Mouse (Mus musculus) neural tube, embryonic 15.5 days (tissue): ENCODE measurements at regions not wholly inside any gene's neighbourhood (a gene's known extent, or its start where the extent isn't known, plus 50 kb on each side); places are given as distances from the start of the nearest gene placed in this dataset.

Source experiments
- microRNA-seq: library from miRNA; unstranded; fragments of <30 nt; microRNA quantifications from one replicate; pipeline ENCODE4, GENCODE M21; 2017

Small RNA genes in the stretch of these regions (microRNA-seq; reads per million reads assigned to microRNA genes)
- gene Mir7j = 64.0 reads per million, percentile 46 among the genes with 10 or more reads in this experiment
